Mouse (Mus musculus): ENCODE data around the gene Pik3r1.

- TF ChIP-seq CTCF (IDR thresholded peaks at IDR 0.05; ENCODE audit: low read depth, low read length) (0 out of 2 replicates have a peak, but pooled peaks have one; percentile 15), POLR2A (IDR thresholded peaks at IDR 0.05; ENCODE audit: extremely low read depth, insufficient read depth, low read length) (peak; percentile 99)
Observed at GRCm38 (mm10) chr13:101767809-101768629, at the start of gene Pik3r1.

Measured in liver, adult 2 months (tissue).